Mouse (Mus musculus) forebrain, embryonic 13.5 days (tissue): ENCODE measurements at regions not wholly inside any gene's neighbourhood (a gene's known extent, or its start where the extent isn't known, plus 50 kb on each side); places are given as distances from the start of the nearest gene placed in this dataset.

Source experiments
- ATAC-seq: fragments of 200-750 bp; cut with Nextera tagmentation; 2 replicates; pipeline ENCODE4 v1.8.0; 2017
- H3K27ac ChIP-seq: fragments of 300-500 bp; sonication (generic); 2 replicates; pipeline ENCODE4 v1.5.1; 2015; ENCODE audit warnings: inconsistent platforms, mild to moderate bottlenecking, moderate library complexity
- H3K27me3 ChIP-seq: fragments of 300-500 bp; sonication (generic); 2 replicates; pipeline ENCODE4 v1.6.1; 2015; ENCODE audit warnings: mild to moderate bottlenecking, inconsistent platforms
- H3K36me3 ChIP-seq: fragments of 300-500 bp; sonication (generic); 2 replicates; pipeline ENCODE4 v1.6.1; 2015; ENCODE audit warnings: mild to moderate bottlenecking, inconsistent platforms; ENCODE audit not compliant: poor library complexity, severe bottlenecking
- H3K4me1 ChIP-seq: fragments of 300-500 bp; sonication (generic); 2 replicates; pipeline ENCODE4 v1.6.1; 2015; ENCODE audit warnings: inconsistent platforms
- H3K4me2 ChIP-seq: fragments of 300-500 bp; sonication (generic); 2 replicates; pipeline ENCODE4 v1.6.1; 2015; ENCODE audit warnings: inconsistent platforms, mild to moderate bottlenecking, moderate library complexity
- H3K4me3 ChIP-seq: fragments of 300-500 bp; sonication (generic); 2 replicates; pipeline ENCODE4 v1.5.1; 2015; ENCODE audit warnings: mild to moderate bottlenecking, inconsistent platforms
- H3K9ac ChIP-seq: fragments of 300-500 bp; sonication (generic); 2 replicates; pipeline ENCODE4 v1.6.1; 2015; ENCODE audit warnings: mild to moderate bottlenecking, inconsistent platforms
- H3K9me3 ChIP-seq: fragments of 300-500 bp; sonication (generic); replicated peaks from 2 replicates; pipeline ENCODE4 v1.6.1; 2016; ENCODE audit warnings: inconsistent platforms
- WGBS: fragments of 180-500 bp; shearing (Covaris S2); methylation state at CpG from one replicate; pipeline ENCODE4 v1.1.7; 2015; 5-methylcytosine and 5-hydroxymethylcytosine counted together

DNA sequence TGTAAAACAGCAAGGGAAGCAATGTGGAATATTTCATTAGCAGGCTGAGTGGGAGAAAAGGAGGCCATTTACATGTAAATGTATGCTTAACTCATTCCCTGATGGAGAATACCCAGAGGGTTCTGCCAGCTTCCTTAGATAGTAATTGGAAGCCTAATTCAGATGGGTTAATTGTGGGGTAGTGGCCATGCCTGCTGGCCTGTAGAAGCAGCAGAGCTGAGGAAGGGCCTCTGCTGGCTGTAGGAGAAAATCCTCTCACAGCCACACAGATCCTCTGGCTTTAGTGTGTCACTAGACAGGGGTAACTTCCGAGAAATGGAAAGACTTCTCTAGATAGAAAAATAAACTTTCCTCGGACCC lies 1588.7 kb upstream of the Got2 start:
- WGBS = 29% methylated on average over 2 of the region's 2 CpGs
- ATAC-seq = peak; percentile 97
- Histone ChIP-seq H3K9ac (no peak overlapping the region), H3K4me2 (no peak overlapping the region), H3K36me3 (no peaks in the 10 kb centered on the region), H3K27me3 (no peaks in the 10 kb centered on the region), H3K27ac (peak overlapping the region; percentile 12; the same call in 1 of the 2 replicates), H3K4me3 (no peak overlapping the region), H3K9me3 (no peaks in the 10 kb centered on the region), H3K4me1 (peaks cover 23% of the 10 kb centered on the region)

DNA sequence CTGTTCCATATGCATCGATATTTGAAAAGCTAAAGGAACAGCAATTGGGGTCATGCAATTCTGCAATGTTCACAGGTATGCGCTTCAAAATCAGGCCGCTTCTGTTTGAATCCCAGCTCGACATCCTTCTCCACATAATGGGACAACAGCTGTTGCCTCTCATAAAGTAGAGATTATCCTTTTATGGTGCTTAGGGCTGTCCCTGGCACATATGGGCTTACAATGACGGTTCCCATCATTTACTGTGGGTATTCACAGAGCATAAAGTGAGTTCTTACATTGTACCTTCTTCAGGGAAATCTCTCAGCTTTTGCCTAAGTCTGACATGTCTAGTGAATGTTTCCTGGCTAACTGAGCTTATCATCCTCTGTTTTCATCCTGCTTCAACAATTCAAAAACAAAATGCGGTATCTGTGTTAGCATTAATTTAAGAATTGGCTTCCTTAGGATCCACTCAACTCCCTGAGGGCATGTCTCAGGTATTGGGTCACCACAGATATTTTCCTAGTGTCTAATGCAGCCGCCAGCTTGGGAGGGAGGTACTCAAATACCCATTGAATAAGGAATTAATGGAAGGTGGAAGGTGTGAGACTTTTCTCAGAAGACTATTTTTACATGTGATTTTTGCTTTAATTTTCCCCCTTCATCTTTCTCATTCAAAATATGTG lies 1588.2 kb upstream of the Got2 start:
- WGBS = 42% methylated on average over 7 of the region's 7 CpGs
- no peaks in the 10 kb centered on the region for H3K36me3 ChIP-seq
- peak; percentile 65 for ATAC-seq

DNA sequence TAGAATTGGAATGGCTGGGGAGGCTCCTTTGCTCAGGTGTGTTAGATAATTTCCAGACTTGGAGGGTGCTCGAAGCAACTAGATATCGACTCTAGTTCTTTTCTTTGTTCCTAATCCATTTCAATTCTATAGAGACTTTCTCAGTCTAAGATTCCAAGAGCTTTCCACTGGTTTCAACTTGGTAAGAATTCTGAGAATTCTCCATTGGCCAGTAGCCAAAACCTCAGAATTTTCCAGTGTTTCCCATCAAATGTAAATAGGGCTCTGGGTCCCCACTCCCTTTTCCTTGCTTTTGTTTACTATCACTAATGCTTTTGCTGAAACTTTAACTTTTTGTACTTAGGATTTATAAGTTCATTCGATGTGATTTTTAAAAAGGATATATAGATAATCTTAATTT lies 1585.0 kb upstream of the Got2 start:
- H3K27me3 ChIP-seq = no peaks in the 10 kb centered on the region
- no peaks in the 10 kb centered on the region for H3K9me3 ChIP-seq
- H3K36me3 ChIP-seq = no peaks in the 10 kb centered on the region
- H3K4me1 ChIP-seq = peaks cover 23% of the 10 kb centered on the region
- 83% methylated on average over 3 of the region's 3 CpGs for WGBS
- H3K27ac ChIP-seq = no peak overlapping the region
- H3K4me2 ChIP-seq = no peak overlapping the region
- ATAC-seq = no peak
- H3K4me3 ChIP-seq = no peak overlapping the region
- H3K9ac ChIP-seq = no peak overlapping the region

More for the DNA sequence above, 1588.2 kb upstream of the Got2 start:
- H3K27me3 ChIP-seq = no peaks in the 10 kb centered on the region
- H3K4me1 ChIP-seq = peaks cover 23% of the 10 kb centered on the region
- H3K4me3 ChIP-seq = no peak overlapping the region
- peak overlapping the region; percentile 68 for H3K27ac ChIP-seq
- no peak overlapping the region for H3K4me2 ChIP-seq
- no peak overlapping the region for H3K9ac ChIP-seq
- no peaks in the 10 kb centered on the region for H3K9me3 ChIP-seq

DNA sequence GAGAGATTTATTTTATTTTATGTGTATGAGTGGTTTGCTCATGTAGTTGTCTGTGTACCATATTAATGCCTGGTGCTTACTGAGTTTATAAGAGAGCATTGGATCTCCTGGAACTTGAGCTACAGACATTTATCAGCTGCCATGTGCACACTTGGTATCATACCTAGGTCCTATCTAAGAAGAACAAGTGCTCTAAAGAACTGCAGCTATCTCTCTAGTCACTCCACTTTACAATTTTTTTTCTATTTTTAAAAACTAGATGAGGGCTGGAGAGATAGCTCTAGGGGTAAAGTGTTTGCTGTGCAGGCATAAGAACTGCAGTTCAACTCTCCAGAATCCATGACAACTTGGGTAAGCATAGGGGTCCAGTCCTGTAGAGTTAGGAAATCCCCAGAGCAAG lies 1573.1 kb upstream of the Got2 start:
- H3K9ac ChIP-seq = no peak overlapping the region
- no peaks in the 10 kb centered on the region for H3K9me3 ChIP-seq
- H3K4me3 ChIP-seq = no peak overlapping the region
- H3K4me2 ChIP-seq = no peak overlapping the region
- H3K36me3 ChIP-seq = no peaks in the 10 kb centered on the region
- no peaks in the 10 kb centered on the region for H3K27me3 ChIP-seq
- no peak overlapping the region for H3K27ac ChIP-seq
- H3K4me1 ChIP-seq = no peaks in the 10 kb centered on the region
- ATAC-seq = no peak

DNA sequence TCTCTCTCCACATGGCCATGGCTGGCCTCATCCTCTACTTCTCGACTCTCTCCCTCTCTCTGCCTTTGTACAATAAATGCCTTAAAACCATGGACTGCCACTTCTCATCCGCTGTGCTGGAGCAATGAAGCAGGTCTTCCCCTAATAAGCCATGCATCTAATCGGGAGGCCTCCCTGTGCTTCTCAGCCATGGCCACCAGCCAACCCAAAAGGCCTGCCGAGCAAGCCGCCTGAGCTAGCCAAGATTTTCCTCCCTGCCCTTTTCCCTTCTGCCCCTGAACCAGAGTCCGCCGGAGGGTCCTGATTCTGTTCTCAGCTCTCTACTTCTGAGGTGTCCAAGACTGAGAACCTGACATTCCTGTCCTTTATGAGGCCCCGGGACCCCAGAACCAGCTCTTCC lies 1559.3 kb upstream of the Got2 start:
- no peak overlapping the region for H3K4me2 ChIP-seq
- H3K4me1 ChIP-seq = no peaks in the 10 kb centered on the region
- H3K36me3 ChIP-seq = no peaks in the 10 kb centered on the region
- ATAC-seq = no peak
- whole genome bisulfite sequencing = 87% methylated on average over 8 of the region's 8 CpGs
- no peak overlapping the region for H3K4me3 ChIP-seq
- no peak overlapping the region for H3K27ac ChIP-seq
- H3K9ac ChIP-seq = no peak overlapping the region
- H3K27me3 ChIP-seq = no peaks in the 10 kb centered on the region
- no peaks in the 10 kb centered on the region for H3K9me3 ChIP-seq

DNA sequence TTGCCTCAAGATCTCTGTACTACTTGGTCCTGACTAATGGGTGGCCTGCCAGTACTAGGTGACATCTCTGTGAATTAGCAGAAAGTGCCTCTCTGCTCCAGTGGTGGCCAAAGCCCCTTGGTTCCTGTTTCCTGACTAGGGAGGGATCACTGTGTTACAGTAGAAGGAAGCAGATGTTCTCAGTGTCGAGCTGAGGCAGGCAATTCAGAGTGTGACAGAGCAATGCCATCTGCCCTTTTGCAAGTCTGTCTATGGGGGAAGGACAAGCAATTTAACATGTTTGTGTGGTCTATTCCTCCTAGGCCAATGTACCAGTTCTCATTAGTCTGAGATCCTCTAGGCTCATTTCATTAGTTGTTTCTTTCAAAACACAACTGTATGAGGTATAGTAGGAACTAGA lies 1553.1 kb upstream of the Got2 start:
- 43% methylated on average over 1 of the region's 1 CpGs for WGBS
- no peaks in the 10 kb centered on the region for H3K4me1 ChIP-seq

DNA sequence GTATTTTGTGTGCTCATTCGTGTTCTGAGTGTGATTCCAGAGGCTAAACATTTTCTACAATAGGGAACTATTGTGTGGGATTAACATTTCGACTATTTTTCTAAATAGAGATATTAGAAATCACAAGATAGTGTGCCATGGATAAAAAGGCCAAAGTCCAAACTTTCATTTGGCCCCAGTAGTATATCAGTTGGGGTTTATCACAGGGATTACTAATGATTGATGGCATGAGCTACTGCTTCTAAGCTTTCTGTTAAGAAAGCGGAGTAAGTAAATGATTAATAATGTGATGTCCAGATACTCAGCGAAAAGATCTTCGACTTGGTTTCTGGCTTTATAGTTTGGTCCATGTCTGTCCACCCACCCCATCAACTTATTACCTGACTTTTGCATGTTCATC lies 1545.2 kb upstream of the Got2 start:
- 86% methylated on average over 5 of the region's 5 CpGs for WGBS
- no peaks in the 10 kb centered on the region for H3K36me3 ChIP-seq
- ATAC-seq = no peak
- no peak overlapping the region for H3K9ac ChIP-seq
- H3K9me3 ChIP-seq = no peaks in the 10 kb centered on the region
- H3K27me3 ChIP-seq = no peaks in the 10 kb centered on the region
- H3K27ac ChIP-seq = no peak overlapping the region
- no peak overlapping the region for H3K4me3 ChIP-seq
- H3K4me2 ChIP-seq = no peak overlapping the region
- H3K4me1 ChIP-seq = no peaks in the 10 kb centered on the region

More for the DNA sequence above, 1553.1 kb upstream of the Got2 start:
- no peak overlapping the region for H3K9ac ChIP-seq
- H3K27me3 ChIP-seq = no peaks in the 10 kb centered on the region
- H3K4me2 ChIP-seq = no peak overlapping the region
- no peak overlapping the region for H3K4me3 ChIP-seq
- H3K9me3 ChIP-seq = no peaks in the 10 kb centered on the region
- ATAC-seq = no peak
- no peaks in the 10 kb centered on the region for H3K36me3 ChIP-seq
- H3K27ac ChIP-seq = no peak overlapping the region

DNA sequence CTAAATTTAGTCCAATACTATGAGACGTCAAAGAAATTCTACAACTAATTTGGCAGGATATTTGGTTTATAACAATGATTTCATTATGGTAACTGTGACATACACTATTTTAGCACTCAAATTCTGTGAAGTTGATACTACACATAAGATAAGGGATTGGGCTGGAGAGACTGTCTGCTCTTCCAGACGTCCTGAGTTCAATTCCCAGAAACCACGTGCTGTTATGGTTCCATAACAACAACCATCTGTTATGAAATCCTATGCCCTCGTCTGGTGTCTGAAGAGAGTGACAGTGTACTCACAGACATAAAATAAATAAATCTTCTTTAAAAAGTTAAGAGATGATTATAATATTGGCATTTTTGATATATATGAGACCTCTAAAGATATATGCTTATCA lies 1543.1 kb upstream of the Got2 start:
- Histone ChIP-seq H3K36me3 (no peaks in the 10 kb centered on the region), H3K4me3 (no peak overlapping the region), H3K4me2 (no peak overlapping the region), H3K9me3 (no peaks in the 10 kb centered on the region), H3K9ac (no peak overlapping the region), H3K27me3 (no peaks in the 10 kb centered on the region), H3K4me1 (no peaks in the 10 kb centered on the region), H3K27ac (no peak overlapping the region)
- 78% methylated on average over 4 of the region's 4 CpGs for WGBS
- ATAC-seq = peak; percentile 61; the same call in 1 of the 2 replicates

DNA sequence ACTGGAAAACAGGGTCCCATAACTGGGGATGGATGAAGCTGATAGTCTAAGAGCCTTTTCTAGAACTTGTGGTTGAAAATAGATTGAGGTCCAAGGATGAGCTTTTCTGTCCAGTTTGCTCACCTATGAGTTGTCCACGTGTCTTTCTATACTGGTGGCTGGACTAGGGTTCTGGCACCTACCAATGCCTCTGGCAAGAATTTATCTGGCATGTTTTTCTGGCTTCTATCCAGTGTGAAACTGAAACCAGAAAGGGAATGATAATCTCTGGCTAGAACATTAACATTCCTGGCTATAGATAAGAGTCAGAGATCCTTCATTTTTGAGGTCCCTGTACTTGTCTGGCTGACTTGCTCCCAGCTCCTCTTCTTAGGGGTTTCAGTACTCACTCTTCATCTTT lies 1534.0 kb upstream of the Got2 start:
- Histone ChIP-seq H3K36me3 (no peaks in the 10 kb centered on the region), H3K4me1 (no peaks in the 10 kb centered on the region), H3K9ac (no peak overlapping the region), H3K27me3 (no peaks in the 10 kb centered on the region), H3K4me3 (no peak overlapping the region), H3K9me3 (no peaks in the 10 kb centered on the region), H3K27ac (no peak overlapping the region), H3K4me2 (no peak overlapping the region)
- 83% methylated on average over 1 of the region's 1 CpGs for WGBS
- no peak for ATAC-seq

DNA sequence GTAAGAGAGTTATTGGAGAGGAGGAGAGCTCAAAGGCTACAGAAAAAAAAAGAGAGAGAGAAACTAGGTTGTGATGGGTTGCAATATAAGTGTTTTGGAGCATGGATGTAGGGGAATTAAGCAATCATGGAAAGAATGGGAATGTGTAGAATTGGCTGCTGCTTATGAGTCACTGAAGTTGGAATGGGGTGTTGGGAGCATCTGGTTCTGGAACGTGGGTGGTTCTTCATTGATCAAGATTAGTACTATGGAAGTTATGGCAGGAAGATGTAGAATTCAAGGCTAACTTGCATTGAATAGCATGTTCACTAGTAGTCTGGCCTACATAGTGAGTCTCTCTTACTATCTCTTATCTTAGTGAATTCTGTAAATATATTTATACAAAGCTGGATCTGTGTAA lies 1526.4 kb upstream of the Got2 start:
- Histone ChIP-seq H3K9ac (no peak overlapping the region), H3K27me3 (no peaks in the 10 kb centered on the region), H3K9me3 (no peaks in the 10 kb centered on the region), H3K4me1 (no peaks in the 10 kb centered on the region), H3K4me3 (no peak overlapping the region), H3K36me3 (no peaks in the 10 kb centered on the region), H3K4me2 (no peak overlapping the region), H3K27ac (no peak overlapping the region)
- 90% methylated on average over 1 of the region's 1 CpGs for WGBS
- ATAC-seq = no peak

DNA sequence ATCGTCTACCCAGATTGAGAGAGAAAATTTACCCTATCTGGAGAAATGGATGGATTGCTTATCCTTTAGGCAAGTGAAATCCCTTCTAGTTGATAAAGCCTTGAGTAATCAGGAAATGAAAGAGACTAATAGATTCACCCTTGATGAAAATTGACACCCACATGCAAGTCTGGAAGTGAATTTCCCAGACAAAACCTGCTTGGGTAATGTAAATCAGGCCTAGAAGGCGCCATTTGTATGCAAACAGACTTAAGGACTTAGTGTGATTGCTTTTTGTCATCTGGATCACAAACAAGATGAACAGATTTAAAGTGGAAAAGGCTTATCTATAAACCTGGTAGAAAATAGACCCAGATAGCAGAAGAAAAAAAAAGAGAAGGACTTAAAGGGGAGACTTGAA lies 1515.0 kb upstream of the Got2 start:
- H3K9ac ChIP-seq = no peak overlapping the region
- no peaks in the 10 kb centered on the region for H3K36me3 ChIP-seq
- no peak for ATAC-seq
- no peak overlapping the region for H3K4me3 ChIP-seq
- H3K9me3 ChIP-seq = no peaks in the 10 kb centered on the region
- no peak overlapping the region for H3K27ac ChIP-seq
- no peaks in the 10 kb centered on the region for H3K4me1 ChIP-seq
- H3K4me2 ChIP-seq = no peak overlapping the region
- WGBS = 71% methylated on average over 2 of the region's 2 CpGs
- no peaks in the 10 kb centered on the region for H3K27me3 ChIP-seq

DNA sequence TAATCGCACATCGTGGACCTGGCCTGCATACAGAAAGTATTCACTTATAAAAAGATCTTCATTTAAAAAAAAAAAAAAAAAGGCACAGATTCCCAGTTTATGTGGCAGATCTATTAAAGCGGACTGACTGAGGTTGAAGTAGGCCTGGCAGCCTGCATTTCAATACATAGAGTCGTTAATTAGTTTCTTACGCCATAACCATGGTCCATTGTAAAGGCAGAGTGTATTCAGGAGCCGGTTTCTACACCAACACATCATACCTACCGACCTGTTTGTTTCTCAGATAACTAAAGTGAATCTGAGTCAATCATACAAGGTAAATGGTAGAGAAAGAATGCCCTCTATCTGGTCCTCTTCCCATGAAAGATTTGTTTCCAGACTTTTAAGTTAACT lies 1509.0 kb upstream of the Got2 start:
- Histone ChIP-seq H3K4me1 (peaks cover 17% of the 10 kb centered on the region), H3K27me3 (no peaks in the 10 kb centered on the region), H3K27ac (no peak overlapping the region; the same call in 1 of the 2 replicates), H3K4me2 (no peak overlapping the region), H3K9me3 (peaks cover 2% of the 10 kb centered on the region; the same call in 1 of the 2 replicates), H3K4me3 (no peak overlapping the region), H3K9ac (no peak overlapping the region), H3K36me3 (no peaks in the 10 kb centered on the region)
- peak; percentile 75 for ATAC-seq
- WGBS = 2% methylated on average over 7 of the region's 7 CpGs

DNA sequence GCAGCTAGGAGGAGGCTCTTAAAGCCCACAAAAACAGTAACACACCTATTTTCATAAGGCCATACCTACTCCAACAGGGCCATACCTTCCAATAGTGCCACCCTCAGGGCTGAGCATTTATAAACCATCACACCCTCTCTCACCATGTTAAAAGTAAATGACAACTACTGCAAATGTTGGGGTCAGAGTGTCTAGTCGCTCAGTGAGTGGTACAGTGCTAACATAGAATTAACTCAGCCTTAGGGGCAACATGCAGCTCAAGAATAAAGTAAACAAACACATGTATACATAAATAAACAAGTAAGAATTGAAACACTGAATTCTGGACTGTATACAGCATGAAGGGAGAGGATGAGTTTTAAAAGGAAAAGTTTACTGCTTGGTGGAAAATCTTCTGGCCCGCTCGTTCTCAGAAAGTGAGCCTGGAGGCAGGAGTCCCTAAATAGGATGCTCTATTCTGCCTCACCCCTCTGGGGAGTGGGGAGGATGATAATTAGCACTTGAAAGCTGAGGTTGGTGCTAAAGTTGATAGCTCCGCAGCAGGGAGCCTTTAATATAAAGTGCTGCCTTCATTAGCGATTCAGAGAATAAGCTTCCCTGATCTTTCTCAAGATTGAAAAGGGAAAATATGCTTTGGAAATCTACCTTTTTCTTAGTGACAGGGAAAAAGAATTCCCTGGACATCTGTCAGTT lies 1508.4 kb upstream of the Got2 start:
- Histone ChIP-seq H3K27ac (peak overlapping the region; percentile 7; the same call in 1 of the 2 replicates), H3K4me1 (peaks cover 17% of the 10 kb centered on the region), H3K4me2 (peak overlapping the region; percentile 10; the same call in 1 of the 2 replicates), H3K9ac (no peak overlapping the region), H3K9me3 (peaks cover 2% of the 10 kb centered on the region; the same call in 1 of the 2 replicates), H3K36me3 (no peaks in the 10 kb centered on the region), H3K4me3 (no peak overlapping the region), H3K27me3 (no peaks in the 10 kb centered on the region)
- peak; percentile 85 for ATAC-seq
- WGBS = 10% methylated on average over 5 of the region's 5 CpGs
